Mouse (Mus musculus): ENCODE data around the gene Psmd10. TPM values are rescaled to one million over a fixed set of nuclear protein-coding genes. Genes with fewer than 3 reads are reported as not detected.
A peak's percentile ranks its signal among the peaks of the same experiment; 100 is the strongest.

The Psmd10 gene
- total RNA-seq (2014; fragmentation: Nextera tagmentation) (19.2 and 30.8 TPM in 2 replicates), total RNA-seq (2017) (51.2 and 61.8 TPM in 2 replicates)

- ATAC-seq (replicated peaks; ENCODE audit: low FRiP score, low TSS enrichment, poor library complexity, severe bottlenecking): peak; percentile 95
Observed at GRCm38 (mm10) chrX:140956272-140956940, at the start of gene Psmd10, which contains the start of gene Atg4a. TSS of gene Psmd10 (minus strand) at chrX:140956728. TSS of gene Atg4a (plus strand) at chrX:140956907.

- no peak for ATAC-seq (replicated peaks; ENCODE audit: low FRiP score, low TSS enrichment, poor library complexity, severe bottlenecking)
Observed at GRCm38 (mm10) chrX:140998885-140999284, 42.4 kb upstream of the Psmd10 start.

GRCm38 (mm10) chrX:140997912-140998545, 41.5 kb upstream of the Psmd10 start:
- ATAC-seq (replicated peaks; ENCODE audit: low FRiP score, low TSS enrichment, poor library complexity, severe bottlenecking): no peak

GRCm38 (mm10) chrX:140996909-140997516, 40.5 kb upstream of the Psmd10 start:
- ATAC-seq (replicated peaks; ENCODE audit: low FRiP score, low TSS enrichment, poor library complexity, severe bottlenecking): peak; percentile 59

- ATAC-seq (replicated peaks; ENCODE audit: low FRiP score, low TSS enrichment, poor library complexity, severe bottlenecking): no peak
Observed at GRCm38 (mm10) chrX:140985256-140985655, 28.7 kb upstream of the Psmd10 start.

GRCm38 (mm10) chrX:140984795-140985194, 28.3 kb upstream of the Psmd10 start:
- peak; percentile 82 for ATAC-seq (replicated peaks; ENCODE audit: low FRiP score, low TSS enrichment, poor library complexity, severe bottlenecking)

GRCm38 (mm10) chrX:140983206-140983960, 26.9 kb upstream of the Psmd10 start:
- peak; percentile 72 for ATAC-seq (replicated peaks; ENCODE audit: low FRiP score, low TSS enrichment, poor library complexity, severe bottlenecking)

GRCm38 (mm10) chrX:140980163-140980562, 23.6 kb upstream of the Psmd10 start:
- ATAC-seq (replicated peaks; ENCODE audit: low FRiP score, low TSS enrichment, poor library complexity, severe bottlenecking): no peak

- ATAC-seq (replicated peaks; ENCODE audit: low FRiP score, low TSS enrichment, poor library complexity, severe bottlenecking): peak; percentile 58
Observed at GRCm38 (mm10) chrX:140979546-140979945, 23.0 kb upstream of the Psmd10 start.

GRCm38 (mm10) chrX:140978943-140979342, 22.4 kb upstream of the Psmd10 start:
- no peak for ATAC-seq (replicated peaks; ENCODE audit: low FRiP score, low TSS enrichment, poor library complexity, severe bottlenecking)

- ATAC-seq (replicated peaks; ENCODE audit: low FRiP score, low TSS enrichment, poor library complexity, severe bottlenecking): peak; percentile 51
Observed at GRCm38 (mm10) chrX:140956959-140957358, 431 bp upstream of the Psmd10 start.

GRCm38 (mm10) chrX:140953618-140954017, 2.9 kb downstream of the Psmd10 start:
- ATAC-seq (replicated peaks; ENCODE audit: low FRiP score, low TSS enrichment, poor library complexity, severe bottlenecking): peak; percentile 80

GRCm38 (mm10) chrX:140936271-140936670, 20.3 kb downstream of the Psmd10 start:
- no peak for ATAC-seq (replicated peaks; ENCODE audit: low FRiP score, low TSS enrichment, poor library complexity, severe bottlenecking)

- ATAC-seq (replicated peaks; ENCODE audit: low FRiP score, low TSS enrichment, poor library complexity, severe bottlenecking): no peak
Observed at GRCm38 (mm10) chrX:140933263-140933662, 23.3 kb downstream of the Psmd10 start.

GRCm38 (mm10) chrX:140932066-140932465, 24.5 kb downstream of the Psmd10 start:
- ATAC-seq (replicated peaks; ENCODE audit: low FRiP score, low TSS enrichment, poor library complexity, severe bottlenecking): no peak

- no peak for ATAC-seq (replicated peaks; ENCODE audit: low FRiP score, low TSS enrichment, poor library complexity, severe bottlenecking)
Observed at GRCm38 (mm10) chrX:140921321-140921720, 35.2 kb downstream of the Psmd10 start.

- no peak for ATAC-seq (replicated peaks; ENCODE audit: low FRiP score, low TSS enrichment, poor library complexity, severe bottlenecking)
Observed at GRCm38 (mm10) chrX:140907360-140907759, 49.2 kb downstream of the Psmd10 start, which contains the start of gene Vsig1. TSS of gene Vsig1 (plus strand) at chrX:140907608.

GRCm38 (mm10) chrX:140903487-140903886, 53.0 kb downstream of the Psmd10 start:
- ATAC-seq (replicated peaks; ENCODE audit: low FRiP score, low TSS enrichment, poor library complexity, severe bottlenecking): no peak
